Mouse (Mus musculus) Patski (cell line): ENCODE measurements at regions not wholly inside any gene's neighbourhood (a gene's known extent, or its start where the extent isn't known, plus 50 kb on each side); places are given as distances from the start of the nearest gene placed in this dataset.

Experiments used
- ATAC-seq: fragments of 100-300 bp; one replicate; pipeline ENCODE4 v1.8.0; 2021
- CTCF ChIA-PET: fragments of 350-600 bp; sonication (Branson Sonifier 250); formaldehyde crosslinking; loops from one replicate; lab custom pipeline; 2022; ENCODE audit warnings: inconsistent platforms; lab: Charles Lee
- POLR2A ChIA-PET: fragments of 350-600 bp; sonication (Branson Sonifier 250); formaldehyde crosslinking; loops from one replicate; lab custom pipeline; 2022; ENCODE audit warnings: antibody characterized with exemption, inconsistent platforms; lab: Charles Lee
- DNase-seq: peaks from one replicate; pipeline ENCODE4 v3.0.0-alpha.2; 2011; ENCODE audit warnings: low read depth, low spot score
- H3K27me3 ChIP-seq: fragments of 371-371 bp; one replicate; pipeline ENCODE4 v1.5.1; 2021
- CTCF ChIP-seq: fragments of 100-300 bp; IDR thresholded peaks from one replicate; pipeline ENCODE4 v1.5.1; 2021
- in situ Hi-C: fragments of 300-500 bp; cut with MboI; formaldehyde crosslinking; loops from 3 replicates; pipeline ENCODE4 v1.11.1; 2018; ENCODE audit warnings: low pct_unique_long_range_greater_than_20kb, mixed read lengths

DNA sequence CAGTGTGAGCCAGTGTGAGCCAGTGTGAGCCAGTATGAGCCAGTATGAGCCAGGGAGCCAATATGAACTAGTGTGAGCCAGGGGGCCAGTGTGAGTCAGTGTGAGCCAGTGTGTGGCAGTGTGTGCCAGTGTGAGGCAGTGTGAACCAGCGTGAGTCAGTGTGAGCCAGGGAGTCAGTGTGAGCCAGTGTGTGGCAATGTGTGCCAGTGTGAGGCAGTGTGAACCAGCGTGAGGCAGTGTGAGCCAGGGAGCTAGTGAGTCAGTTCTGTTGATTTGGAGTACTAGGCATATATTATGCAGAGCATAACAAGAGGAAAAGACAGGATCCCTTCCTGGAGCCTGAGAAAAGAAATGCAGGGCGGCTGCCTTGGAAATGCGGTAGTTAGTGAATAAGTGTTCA is 82.7 kb upstream of the Zfhx3 start:
- TF ChIP-seq CTCF = no peak
- peaks cover 30% of the 10 kb centered on the region for H3K27me3 ChIP-seq
- POLR2A ChIA-PET = interaction anchor here (0.6 kb wide), 1 partner anchor 24 kb away, joined by 3 read pairs; no protein-coding TSS in a partner anchor
- DNase-seq (no peak), ATAC-seq (no peak)
- CTCF ChIA-PET = interaction anchor here (1.3 kb wide), 1 partner anchor 10 kb away, joined by 4 read pairs; no protein-coding TSS in a partner anchor
- in situ Hi-C loops = no loop called here

DNA sequence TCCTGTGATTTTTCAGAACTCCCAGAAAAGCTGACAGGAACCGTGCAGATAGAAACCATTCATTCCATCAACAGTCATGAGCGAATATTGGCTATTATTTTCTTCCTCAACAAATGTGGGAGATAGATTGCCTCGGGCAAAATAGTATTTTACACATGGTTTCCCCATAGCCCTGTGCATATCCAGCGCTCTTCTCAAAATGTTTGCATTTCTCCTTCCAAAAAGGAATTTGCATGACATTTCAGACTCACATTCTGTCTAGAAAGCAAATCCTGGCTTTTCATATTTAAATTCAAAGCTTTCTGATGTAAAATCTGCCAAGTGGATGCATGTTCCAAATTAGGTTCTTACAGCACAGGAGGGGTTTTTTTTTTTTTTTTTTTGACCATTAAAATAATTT is 82.2 kb upstream of the Zfhx3 start:
- no peak for TF ChIP-seq CTCF
- ChIA-PET POLR2A (no interaction called here), CTCF (interaction anchor here (1.3 kb wide), 1 partner anchor 11 kb away, joined by 4 read pairs; no protein-coding TSS in a partner anchor)
- ATAC-seq (no peak), DNase-seq (no peak)
- H3K27me3 ChIP-seq = peaks cover 33% of the 10 kb centered on the region
- in situ Hi-C loops = no loop called here

DNA sequence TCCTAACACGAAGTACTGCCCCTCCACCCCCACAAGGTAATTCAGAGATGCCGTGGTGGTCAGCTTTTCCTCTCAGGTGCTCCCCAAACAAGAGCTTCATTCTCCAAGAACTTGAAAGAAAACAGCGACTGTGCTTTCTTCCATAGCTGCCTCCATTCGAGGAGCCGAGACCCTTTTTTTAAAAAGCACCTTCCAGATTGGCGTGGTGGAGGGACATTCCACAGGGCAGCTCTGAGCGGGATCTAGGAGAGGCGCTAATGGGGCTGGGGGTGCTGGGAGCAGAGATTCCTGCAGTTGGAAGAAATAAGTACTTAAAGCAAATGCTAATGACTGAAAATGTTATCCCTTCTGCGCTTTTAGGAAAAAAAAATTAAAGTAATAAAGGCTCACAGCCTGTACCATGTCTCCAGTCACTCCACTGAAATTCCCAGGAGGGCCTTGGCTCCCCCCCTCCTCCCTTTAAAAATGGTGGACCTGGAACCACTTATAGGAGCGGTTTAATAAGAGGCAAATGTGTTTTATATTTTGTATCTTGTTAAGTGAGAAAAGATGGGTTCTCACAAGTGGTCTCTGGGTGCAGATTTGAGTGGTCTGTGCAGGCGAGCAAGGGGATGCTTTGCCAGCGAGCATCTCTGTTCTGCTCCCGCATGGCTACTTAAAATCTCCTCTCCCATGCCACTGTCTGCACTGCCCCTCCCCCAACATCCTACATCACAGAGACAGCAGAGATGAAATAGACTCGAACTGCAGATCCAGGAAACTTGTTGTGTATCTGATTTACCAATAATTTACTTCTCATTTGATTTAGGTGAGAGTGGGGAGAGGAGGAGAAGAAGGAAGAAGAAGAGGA is 77.4 kb upstream of the Zfhx3 start:
- ATAC-seq (no peak), DNase-seq (no peak)
- peaks cover 28% of the 10 kb centered on the region for H3K27me3 ChIP-seq
- in situ Hi-C loops = no loop called here
- ChIA-PET POLR2A (no interaction called here), CTCF (no interaction called here)
- no peak for TF ChIP-seq CTCF

DNA sequence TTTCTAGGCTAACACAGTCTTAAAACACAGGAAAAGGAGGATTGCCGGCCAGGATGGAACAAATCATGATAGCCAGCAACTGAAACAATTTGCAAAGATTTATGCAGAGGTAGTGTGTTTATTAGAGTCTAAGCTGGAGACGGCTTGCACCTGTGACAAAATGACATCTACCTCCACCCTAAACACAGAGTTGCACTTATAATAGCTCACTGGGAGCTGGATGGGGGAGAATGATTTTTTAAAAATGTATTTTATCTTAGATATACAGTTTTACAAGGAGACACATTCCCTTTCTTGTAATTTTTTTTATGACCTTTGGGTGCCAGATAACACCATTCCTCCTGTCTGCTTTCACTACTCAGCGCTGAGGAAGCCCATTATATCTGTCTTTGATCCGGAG is 76.7 kb upstream of the Zfhx3 start:
- in situ Hi-C loops = no loop called here
- ChIA-PET CTCF (no interaction called here), POLR2A (no interaction called here)
- no peak for DNase-seq
- TF ChIP-seq CTCF = no peak
- ATAC-seq = no peak
- peaks cover 21% of the 10 kb centered on the region for H3K27me3 ChIP-seq

DNA sequence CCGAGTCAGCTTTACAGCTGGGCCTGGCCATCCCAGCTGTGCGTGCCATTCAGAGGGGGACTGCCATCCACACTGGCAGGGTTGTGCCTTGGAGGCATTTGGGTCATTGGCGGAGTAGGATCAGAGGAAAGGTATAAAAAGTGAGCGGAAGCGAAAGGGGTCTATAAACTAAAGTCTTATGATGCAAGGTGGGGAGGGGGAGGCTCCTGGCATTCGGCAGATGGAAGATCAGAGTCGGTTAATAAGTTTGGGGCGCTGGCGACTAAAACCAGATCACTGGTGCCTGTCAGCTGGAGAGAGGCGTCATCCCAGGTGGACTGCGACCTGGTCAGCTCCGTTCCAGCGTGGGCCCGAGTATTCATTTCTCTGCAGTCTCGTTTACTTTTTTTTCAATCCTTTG is 70.7 kb upstream of the Zfhx3 start:
- H3K27me3 ChIP-seq = peaks cover 13% of the 10 kb centered on the region
- CTCF ChIA-PET = no interaction called here
- ATAC-seq = no peak
- DNase-seq = no peak
- in situ Hi-C loops = no loop called here
- no peak for TF ChIP-seq CTCF
- POLR2A ChIA-PET = no interaction called here

DNA sequence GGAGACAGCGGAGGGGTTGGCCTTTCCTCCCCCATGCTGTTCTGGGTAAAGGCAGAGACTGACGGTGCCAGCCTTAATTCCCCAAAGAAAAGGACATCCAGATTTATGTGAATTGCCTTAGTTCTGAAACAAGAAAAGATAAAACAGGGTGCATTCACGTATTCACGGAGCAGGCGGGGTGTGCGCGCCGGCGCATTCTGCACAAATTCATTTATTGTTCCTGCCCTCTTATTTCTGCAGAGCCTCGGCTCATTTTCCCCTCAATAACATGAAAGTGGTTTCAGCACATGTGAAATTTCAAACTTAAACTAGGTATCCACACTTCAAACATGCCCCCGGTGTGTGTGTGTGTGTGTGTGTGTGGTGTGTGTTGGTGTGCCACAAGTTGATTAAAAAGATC is 70.3 kb upstream of the Zfhx3 start:
- in situ Hi-C loops = no loop called here
- H3K27me3 ChIP-seq = peaks cover 13% of the 10 kb centered on the region
- TF ChIP-seq CTCF = no peak
- CTCF ChIA-PET = no interaction called here
- POLR2A ChIA-PET = no interaction called here
- ATAC-seq (no peak), DNase-seq (no peak)

DNA sequence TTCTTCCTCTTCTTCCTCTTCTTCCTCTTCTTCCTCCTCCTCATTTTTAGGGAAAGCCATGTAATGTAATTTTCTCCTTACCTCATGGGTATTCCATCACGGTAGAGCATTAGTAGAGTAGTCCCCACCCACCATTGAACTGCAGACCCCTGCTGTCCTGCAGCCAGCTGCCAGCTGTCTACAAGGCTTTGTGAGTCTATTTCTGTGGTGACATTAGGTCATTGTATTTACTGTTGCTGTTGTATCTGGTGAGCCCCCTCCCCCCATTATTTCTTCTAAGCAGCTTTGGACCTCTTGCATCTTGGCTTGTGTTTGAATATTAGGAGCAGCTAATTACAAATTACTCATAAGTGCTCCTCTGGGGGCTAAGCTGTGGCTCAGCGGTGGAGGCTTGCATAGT is 66.0 kb upstream of the Zfhx3 start:
- DNase-seq = no peak
- TF ChIP-seq CTCF = no peak
- ATAC-seq = no peak
- ChIA-PET CTCF (no interaction called here), POLR2A (no interaction called here)
- peaks cover 19% of the 10 kb centered on the region for H3K27me3 ChIP-seq
- in situ Hi-C loops = loop anchor here (25.0 kb wide), 1 partner anchor 1311 kb away; no protein-coding TSS in a partner anchor

DNA sequence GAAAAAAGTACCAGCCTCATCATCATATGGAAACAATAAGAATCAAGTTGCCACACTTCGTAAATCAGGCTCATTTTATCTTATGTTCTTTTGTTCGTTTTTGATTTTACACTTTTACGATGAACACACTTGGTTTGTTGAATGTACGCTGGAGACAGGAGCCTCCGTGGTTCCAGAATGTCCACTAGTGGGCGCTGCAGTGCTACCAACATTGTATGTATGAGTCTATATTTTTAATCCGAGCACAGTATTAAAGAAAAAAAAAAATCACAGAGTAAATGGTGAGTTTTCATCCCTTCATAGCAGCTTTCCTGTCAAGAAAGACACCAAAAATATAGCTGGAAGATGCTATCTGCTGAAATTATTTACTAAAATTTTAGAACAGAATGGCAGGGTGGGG is 60.6 kb upstream of the Zfhx3 start:
- H3K27me3 ChIP-seq = peaks cover 33% of the 10 kb centered on the region
- ChIA-PET POLR2A (no interaction called here), CTCF (no interaction called here)
- DNase-seq = no peak
- no peak for ATAC-seq
- TF ChIP-seq CTCF = peak; percentile 89
- in situ Hi-C loops = loop anchor here (25.0 kb wide), 1 partner anchor 1305 kb away; no protein-coding TSS in a partner anchor

DNA sequence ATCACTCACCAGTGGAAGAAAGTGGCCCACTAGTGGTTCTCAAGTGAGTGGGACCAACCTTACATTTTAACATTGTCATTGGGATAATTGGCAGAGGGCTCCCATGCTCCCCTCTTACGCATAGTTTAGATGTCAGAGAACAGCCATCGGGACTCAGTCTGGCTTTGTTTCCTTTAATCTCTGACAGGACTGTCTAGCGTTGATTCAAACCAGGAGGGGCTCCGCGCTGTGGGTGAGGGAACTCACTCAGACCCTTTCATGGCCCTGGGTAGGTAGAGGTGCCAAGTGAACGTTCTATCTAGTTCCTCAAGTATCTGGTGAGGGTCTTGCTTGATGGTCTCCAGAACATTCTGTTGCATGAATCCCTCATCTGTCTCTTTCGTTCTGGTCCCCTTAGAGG is 56.9 kb upstream of the Zfhx3 start:
- ATAC-seq (no peak), DNase-seq (no peak)
- TF ChIP-seq CTCF = no peak
- ChIA-PET CTCF (no interaction called here), POLR2A (no interaction called here)
- H3K27me3 ChIP-seq = peaks cover 26% of the 10 kb centered on the region
- in situ Hi-C loops = loop anchor here (25.0 kb wide), 1 partner anchor 1302 kb away; no protein-coding TSS in a partner anchor

DNA sequence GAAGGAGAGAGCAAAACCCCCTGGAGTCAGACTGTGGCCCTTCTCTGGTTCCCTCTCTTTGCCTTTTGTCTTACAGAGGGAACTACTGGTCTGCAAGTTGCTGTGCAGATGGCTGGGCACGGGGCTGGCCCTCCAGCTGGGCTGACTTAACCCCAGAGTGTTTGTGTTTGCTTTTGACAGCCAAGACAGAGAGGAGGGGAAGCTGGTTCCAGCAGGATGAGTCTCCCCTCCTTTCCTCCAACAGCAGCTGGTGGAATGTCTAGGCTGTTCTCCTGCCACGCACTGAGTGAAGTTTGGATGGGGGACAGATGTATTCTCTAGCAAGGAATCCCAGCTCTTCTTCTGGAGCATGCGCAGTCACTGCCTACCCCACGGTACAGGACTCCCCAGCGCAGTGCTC is 56.5 kb upstream of the Zfhx3 start:
- H3K27me3 ChIP-seq = peaks cover 25% of the 10 kb centered on the region
- ATAC-seq (no peak), DNase-seq (no peak)
- in situ Hi-C loops = loop anchor here (25.0 kb wide), 1 partner anchor 1301 kb away; no protein-coding TSS in a partner anchor
- TF ChIP-seq CTCF = no peak
- POLR2A ChIA-PET = no interaction called here
- CTCF ChIA-PET = no interaction called here

DNA sequence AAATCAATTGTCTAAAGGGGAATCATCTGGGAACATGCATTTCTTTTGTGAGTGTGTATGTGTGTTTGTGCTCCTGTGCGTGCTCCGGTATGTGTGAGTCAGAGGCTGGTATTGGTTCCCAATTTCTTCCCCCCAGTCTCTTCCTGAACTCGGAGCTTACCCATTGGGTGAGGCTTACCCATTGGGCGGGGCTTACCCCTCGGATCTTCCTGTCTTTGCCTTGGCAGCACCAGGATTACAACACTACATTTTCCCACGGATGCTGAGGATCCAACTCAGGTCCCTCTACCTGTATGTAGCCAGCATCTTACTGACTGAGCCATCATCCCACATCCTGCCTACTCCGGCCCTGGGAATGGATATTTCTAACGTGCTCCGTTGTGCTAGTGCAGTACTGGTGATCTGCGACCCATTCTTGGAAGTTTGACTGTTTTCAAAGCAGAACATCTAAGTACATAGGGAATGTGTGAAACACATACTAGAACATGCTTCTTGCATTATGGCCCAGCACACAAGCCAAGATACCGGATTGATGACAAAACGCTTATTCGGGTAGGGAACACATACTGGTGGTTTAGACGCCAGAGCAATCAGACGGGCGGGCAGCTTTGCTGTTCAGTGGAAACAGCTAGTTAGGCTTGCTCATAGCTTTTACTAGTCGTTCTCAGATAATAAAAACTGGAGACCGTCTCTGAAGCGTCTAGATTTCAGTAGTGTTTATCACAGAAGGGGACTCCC is 55.8 kb upstream of the Zfhx3 start:
- DNase-seq = no peak
- no peak for TF ChIP-seq CTCF
- ChIA-PET CTCF (no interaction called here), POLR2A (no interaction called here)
- H3K27me3 ChIP-seq = peaks cover 22% of the 10 kb centered on the region
- in situ Hi-C loops = loop anchor here (25.0 kb wide), 1 partner anchor 1301 kb away; no protein-coding TSS in a partner anchor
- ATAC-seq = no peak
